Mouse (Mus musculus) gastrocnemius, postnatal 10 days (tissue): Measurements from ENCODE around the gene Csad. TPM values are rescaled to one million over a fixed set of nuclear protein-coding genes. Genes with fewer than 3 reads are reported as not detected.
"Not testable (repeated sequence)": the region's sequence is repeated elsewhere in the genome, so short reads cannot be mapped to it uniquely, and the experiment has no call there.

ENCODE experiments used
- DNase-seq: peaks from one replicate; pipeline ENCODE4 v3.0.0; 2021; ENCODE audit warnings: mixed read lengths
- total RNA-seq, 2 experiments: library from RNA; stranded (reverse); gene quantifications; 2 replicates each; pipeline ENCODE4 v1.2.3; 2021

The Csad gene
- total RNA-seq, 2 experiments from 2014 or later = 23.9 to 25.5 TPM

DNA sequence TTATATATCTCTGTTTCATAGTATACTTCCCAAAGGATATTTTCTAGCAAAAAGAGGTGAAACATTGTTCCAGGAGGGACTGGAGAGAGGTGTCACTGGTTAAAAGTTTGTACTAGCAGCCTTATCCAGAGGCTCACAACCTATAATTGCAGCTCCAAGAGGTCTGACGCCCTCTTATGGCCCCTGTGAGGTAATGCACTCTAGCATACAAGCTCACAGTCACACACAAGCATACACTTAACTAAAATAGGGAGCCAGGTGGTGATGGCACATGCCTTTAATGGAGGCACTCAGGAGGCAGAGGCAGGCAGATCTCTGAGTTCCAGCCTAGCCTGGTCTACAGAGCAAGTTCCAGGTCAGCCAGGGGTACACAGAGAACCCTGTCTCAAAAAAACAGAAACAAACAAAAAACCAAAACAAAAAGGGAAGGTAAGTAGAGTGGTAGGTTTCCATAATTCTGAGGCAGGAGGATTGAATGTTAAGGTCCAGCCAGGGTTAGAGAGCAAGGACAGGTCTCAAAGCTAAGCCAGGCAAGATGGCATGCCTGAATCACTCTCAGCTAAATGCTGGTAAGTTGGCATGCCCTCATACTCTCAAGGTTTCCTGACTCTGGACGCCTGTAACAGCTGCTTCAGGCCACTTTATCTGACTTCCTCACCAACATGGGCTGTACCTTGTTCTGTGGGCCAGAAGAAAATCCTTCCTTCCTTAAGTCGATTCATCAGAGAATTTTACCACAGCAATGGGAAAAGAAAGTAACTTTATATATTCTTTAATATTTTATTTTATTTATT lies 40.4 kb downstream of the Csad start:
- no peak for DNase-seq

DNA sequence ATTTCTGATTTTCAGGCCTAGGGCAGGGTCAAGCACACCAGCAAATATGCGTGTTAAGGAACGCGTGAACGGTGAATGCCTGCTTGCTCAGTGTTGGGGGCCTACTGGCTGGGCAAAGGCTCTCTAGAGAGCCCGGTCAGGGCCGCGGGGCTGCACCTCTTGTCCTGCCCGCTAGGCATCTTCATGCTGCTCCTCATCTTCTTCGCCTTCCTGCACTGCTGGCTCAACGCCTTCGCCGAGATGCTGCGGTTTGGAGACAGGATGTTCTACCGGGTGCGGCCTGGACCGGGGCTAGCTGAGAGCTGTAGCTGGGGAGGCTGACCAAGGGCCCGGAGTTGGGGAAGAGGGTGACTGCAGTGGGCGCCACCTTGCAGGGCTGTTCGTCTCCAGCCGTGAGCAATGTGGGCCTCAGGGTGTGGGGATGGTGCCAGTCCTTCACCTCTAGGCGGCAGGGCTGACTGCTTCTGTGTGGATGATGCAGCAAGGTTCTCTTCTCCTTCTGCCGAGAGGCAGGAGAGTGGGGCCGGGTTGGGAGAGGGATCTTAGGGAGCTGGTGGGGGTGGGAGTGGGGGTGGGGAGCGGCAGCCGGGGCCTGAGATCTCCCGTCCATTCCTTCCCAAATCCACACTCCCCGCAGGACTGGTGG lies 44.0 kb downstream of the Csad start:
- no peak for DNase-seq

DNA sequence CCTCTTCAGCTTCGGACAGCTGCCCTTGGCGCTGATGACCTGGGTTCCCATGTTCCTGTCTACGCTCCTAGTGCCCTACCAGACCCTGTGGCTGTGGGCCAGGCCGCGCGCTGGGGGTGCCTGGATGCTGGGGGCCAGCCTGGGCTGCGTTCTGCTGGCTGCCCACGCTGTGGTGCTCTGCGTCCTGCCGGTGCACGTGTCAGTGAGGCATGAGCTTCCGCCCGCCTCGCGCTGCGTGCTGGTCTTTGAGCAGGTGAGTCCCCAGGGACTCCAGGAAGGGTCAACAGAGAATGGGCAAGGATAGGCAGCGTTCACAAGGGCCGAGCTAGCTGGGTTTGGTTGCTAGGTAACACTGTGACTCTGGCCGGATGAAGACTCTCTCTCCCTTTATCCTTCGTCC lies 47.7 kb downstream of the Csad start:
- no peak for DNase-seq

DNA sequence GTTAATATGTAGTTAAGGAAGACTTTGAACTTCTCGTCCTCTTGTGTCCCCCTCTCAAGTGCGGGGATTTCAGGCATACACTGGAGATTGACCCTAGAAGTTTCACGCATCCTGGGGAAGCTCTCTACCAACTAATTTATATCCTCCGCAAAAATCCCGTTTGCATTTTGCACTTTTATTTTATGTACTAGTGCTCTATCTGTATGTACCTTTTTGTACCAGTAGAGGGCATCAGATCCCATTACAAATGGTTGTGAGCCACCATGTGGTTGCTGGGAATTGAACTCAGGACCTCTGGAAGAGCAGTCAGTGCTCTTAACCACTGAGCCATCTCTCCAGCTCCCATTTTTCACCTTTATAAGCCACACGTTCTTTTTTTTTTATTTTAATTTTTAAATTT lies 49.5 kb downstream of the Csad start:
- not testable (repeated sequence) for DNase-seq

DNA sequence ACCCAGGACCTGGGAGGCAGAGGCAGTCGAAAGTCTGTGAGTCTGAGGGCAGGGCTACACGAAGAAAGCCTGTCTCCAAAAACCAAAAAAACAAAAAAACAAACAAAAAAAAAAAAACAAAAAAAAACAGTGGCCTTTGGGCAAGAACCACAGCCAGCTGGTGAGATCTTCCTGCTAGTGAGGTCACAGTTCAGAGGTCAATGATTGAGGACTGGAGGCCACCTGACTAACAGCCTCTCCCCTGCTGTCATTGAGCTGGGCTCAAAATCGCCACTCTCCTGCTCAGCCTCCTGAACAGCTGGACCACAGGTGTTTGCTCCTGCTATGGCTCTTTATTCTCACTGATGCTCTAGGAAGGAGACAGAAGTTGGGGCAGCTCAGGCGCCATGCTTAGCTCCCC lies 51.9 kb downstream of the Csad start:
- DNase-seq = no peak

DNA sequence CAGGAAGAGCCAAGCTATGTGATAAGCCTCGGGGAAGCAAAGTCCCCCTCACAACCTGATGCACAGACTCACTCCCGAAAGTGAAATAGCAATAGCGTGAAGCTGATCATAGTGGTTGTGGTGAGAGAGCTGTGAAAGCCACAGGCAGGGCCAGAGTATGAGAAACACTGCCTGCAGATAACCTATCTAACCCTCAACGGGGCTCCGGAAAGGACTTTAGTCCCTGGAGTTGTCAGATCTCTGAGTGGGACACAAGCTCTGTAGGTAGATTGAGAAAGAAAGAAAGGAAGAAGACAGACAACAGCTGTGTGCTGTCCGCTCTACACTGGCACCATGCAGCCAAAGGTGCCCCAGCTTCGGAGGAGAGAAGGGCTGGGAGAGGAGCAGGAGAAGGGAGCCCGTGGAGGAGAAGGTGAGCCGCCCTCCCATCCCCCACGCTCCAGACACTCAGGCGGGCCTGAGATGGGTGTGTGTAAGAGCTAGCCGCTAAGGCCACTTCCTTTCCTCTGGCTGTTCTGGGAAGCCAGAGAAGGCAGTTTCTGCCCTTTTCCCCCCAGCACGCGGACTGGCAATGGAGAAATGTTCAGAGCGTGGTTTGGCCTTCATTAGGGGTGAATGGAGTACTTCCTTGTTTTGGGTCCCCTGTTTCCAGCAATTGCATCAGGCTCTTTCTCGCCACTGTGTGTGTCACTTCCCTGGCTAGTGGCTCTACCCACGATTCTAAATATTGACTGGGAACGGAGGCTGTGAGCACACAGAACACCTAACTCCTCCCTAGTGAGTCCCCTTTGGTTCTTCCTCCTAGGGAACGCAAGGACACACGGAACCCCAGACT lies 54.0 kb downstream of the Csad start, which contains the start of gene Soat2:
Soat2 (plus strand) TSS at position 226 of the 835 bp plus-strand sequence.
- DNase-seq = no peak

DNA sequence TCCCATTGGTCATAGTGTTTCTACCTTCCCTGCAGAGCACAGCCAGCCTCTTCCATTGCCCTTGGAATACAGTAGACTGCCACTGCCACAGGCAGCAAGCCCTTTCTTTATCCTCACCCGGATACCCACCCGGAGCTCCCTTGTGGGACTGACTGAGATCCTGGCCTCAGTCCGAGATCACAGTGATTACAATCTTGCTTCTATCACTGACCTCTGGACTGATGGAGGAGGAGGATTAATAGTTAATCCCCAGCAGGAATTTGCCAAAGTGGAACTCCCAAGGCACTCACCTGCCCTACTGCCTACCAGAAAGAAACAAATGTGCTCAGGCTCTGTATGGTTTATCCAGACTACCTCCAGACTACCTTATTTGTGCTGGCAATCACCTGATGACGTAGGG lies 55.0 kb downstream of the Csad start:
- DNase-seq = no peak

DNA sequence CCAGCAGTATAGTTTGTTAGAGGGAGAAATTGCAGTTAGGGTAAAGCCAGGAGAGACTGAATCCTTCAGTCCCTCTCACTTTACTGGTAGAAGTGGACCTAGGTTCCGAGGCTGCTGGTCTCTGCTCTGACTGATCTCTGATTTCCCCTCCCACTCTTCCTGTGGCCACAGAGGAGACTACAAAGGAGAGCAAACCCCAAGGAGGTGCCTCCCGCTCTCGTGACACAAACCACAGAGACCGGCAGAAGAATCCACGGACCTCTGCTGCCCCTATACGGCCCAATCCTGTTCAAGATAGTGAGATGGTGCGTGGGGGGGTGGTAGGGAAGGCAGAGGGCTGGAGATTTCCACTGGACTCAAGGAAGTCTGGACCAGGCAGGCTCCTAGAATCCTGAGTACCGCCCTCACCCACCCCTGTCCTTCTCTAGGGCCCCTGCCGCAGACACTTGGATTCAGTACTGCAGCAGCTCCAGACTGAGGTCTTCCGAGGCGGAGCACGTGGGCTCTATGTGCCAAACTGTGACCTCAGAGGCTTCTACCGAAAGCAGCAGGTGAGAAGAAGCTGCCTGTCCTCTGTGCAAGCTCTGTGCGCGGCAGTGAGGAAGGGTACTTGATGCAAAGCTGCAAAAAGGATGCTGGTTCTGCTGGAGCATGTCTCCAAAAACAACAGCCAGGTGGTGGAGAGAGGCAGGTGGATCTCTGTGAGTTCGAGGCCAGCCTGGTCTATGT lies 56.7 kb downstream of the Csad start:
- no peak for DNase-seq

DNA sequence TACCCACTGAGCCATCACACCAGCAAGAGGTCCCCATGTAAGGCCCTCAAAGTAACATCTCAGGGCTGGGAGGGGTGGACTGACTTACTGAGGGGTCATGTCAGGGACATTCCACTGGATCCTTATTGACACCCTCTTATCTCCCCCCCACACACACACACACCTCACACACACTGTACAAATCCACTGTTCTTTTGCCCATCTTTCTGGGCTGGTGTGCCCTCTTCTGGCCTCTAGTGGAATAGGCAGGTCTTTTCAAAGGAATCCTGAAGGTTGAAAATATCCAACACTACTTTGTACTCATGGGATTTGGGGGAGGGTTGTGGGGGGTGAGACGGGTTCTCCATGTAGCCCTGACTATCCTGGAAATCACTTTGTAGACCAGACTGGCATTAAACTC lies 57.6 kb downstream of the Csad start:
- DNase-seq = peak; percentile 52

DNA sequence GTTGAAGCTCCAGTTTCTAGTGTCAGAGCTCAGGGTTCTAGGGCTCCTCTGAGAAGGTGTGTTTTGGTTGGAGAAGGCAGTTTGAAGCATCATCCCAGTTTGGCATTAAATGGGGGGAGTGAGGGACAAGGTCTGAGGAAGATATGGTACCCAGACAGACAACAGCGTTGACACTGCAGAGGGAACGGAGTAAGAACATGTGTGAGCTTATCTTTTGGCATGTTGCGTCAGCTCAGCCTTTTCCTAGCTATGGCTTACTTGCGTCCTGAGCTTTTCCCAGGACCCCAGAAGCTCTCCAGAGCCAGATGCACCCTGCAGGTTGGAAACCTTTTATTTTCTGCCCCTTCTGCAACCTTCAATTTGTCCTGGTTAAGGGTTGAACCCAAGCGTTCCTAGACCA lies 58.4 kb downstream of the Csad start:
- DNase-seq = no peak

DNA sequence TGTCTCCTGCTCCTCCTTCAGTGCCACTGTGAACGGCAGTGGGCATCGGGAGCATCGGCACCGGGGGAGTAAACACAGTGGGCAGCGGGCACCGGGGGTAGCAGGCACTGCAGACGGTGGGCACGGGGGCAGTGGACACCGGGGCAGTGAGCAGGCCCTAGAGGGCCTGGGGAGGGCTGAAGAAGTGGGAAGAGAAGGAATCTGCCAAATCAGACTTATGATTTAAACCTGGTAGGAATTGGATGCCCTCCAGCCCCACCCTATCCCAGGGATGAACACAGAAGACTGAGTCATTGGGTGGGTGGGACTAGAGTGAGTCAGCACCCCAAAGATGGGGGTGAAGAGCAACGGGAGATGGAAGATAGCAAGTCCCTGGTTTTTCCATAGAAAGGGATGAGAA lies 59.2 kb downstream of the Csad start:
- peak; percentile 41 for DNase-seq

DNA sequence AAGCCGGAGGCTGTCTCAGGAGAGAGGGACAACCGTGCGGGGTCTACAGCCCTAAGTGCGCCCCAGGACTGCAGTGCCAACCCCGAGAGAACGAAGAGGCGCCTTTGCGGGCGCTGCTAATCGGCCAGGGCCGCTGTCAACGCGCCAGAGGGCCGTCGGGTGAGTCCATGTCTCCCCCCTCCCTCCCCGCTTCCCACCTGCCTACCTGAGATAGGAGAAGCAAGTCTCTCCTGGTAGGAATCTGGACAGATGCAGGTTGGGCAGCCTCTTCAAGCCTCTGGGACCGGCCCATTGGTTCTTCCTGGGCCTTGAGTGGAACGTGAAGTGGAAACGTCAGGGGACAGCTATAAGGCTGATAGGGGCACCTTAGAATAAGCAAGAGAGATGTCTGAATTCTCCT lies 59.8 kb downstream of the Csad start:
- no peak for DNase-seq

DNA sequence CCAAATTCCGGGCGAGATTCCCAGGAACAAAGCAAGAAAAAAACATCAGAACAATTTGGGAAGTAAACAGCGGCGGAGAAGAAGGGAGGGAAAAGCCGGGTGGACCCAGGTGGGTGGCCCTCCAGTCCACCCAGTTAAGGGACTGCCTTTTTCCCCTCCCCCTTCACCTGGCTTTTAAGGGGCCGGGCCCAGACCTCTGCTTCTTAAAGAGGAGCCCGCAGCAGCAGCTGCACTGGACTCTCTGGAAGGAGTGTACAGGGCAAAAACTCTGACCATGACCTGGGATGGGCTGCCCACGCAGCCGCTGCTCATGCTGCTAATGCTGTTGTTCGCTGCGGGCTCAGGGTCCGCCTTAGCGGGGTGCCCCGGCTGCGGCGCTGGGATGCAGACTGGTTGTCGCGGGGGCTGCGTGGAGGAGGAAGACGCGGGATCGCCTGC lies 60.2 kb downstream of the Csad start, which contains the start of gene Igfbp6:
Igfbp6 (plus strand) TSS at position 89 of the 438 bp plus-strand sequence.
- peak; percentile 30 for DNase-seq

DNA sequence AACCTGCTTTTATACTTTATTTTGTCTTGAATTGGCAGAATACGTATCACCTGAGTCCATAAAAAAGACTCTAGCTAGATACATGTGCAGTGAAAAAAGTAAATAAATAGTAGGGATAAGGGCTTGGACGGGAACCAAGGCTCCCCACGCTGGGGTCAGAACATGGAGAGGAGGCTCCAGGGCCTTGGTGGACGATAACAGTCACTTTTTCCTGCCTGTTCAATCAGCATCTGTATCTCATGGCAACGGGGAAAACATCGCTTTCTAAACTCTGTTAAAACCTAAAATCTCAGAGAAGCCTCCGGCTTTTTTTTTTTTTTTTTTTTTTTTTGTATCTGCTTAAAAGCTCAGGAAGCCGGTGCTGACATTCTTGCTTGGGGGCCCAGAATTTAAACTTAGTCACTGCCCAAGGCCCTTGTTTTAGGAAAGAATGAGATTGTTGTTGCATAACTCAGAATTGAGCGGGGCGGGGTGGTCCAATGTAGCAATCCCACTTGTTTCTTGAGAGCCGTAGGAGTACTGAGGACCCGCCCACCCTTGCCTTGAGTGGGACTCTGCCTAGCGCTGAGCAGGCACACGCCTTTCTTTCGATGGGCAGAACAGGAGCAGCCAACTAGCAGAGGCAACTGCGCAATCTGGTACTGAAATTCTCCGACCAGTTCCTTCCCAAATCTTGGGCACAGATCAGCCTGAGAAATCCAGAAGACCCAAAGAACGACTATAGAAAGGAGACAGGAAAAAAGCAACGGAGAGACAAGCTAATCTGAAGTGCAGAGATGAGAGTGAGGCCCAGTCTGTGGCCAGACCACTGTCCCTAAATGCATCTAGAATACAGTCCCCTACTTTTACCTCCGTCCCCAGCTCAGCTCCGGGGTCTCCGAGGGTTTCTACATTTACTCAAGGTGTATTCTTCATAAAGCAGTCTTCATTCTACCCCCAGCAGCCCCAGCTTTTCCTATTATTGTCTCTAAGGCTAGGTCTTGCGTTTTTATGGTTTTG lies 61.3 kb downstream of the Csad start:
- DNase-seq = peak; percentile 49

DNA sequence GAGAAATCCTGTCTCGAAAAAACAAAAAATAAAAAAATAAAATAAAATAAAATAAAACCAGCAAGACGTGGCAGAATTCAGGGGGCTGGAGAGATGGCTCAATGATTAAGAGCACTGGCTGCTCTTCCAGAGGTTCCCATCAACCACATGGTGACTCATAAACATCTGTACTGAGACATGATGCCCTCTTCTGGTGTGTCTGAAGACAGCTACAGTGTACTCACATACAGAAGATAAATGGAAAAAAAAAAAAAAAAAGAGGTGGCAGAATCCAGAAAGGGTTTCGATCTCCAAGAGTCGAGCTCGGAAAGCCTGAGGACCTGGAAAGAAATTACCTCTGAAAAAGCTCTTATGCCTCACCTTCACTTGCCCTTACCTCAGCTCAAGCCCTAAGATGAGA lies 63.4 kb downstream of the Csad start:
- DNase-seq = no peak

DNA sequence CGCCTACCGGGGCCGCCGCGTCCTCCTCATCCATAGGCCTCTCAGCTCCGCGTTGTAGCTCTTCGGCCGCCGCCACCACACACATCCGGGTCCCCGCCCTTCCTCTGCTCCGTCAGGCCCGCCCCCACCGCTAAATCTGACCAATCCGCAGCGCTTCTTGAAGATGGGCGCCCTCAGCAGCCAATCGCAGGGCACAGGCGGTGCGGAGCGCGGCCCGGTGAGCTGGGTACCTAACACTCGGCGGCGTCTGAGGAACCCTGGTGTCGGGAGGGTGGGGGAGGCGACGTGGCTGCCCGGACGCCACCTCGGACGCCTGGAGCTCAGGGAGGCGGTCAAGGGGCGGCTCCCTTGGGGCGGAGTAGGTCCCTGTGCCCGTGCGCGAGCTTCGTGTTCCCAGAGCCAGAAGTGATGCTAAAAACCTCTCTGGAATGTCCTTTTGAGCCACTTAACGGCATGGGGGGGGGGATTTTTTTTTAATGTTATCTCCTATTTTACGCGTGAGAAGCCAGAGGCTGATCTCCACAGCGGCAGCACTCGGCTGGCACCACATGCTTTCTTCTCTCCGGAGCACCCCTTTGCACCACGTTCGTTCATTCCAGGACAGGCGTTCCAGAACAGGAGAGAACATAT lies 68.3 kb downstream of the Csad start, which contains the start of gene Spryd3:
Spryd3 (minus strand) TSS at position 106 of the 630 bp plus-strand sequence.
- DNase-seq = peak; percentile 94

DNA sequence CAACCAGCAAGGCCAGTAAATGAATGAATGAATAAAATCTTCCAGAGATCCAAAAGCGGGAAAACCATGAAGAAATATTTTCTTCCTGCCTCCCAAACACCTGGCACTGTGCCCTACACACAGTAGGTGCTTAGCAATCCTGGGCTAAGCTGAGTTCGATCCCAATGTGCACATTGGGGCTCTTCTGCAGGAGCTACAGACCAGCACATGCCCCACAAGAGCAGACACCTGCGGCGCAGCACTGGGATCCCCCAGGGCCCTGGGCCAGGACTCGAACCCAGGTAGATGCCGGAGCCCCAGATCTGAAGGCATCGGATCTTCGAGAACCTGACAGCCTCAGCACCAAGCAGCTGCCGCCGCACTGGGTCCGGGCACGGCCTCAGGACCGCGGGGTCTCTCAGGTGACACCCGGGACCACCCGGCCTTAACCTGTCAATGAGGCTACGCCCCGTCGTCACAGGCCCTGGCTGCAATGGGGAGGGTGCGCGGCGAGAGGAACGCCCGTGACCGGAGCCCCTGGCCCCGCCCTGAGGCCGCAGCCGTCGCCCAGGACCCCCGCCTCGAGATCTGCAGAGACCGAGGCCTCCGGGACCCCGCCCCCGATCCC lies 68.9 kb downstream of the Csad start:
- DNase-seq = no peak

DNA sequence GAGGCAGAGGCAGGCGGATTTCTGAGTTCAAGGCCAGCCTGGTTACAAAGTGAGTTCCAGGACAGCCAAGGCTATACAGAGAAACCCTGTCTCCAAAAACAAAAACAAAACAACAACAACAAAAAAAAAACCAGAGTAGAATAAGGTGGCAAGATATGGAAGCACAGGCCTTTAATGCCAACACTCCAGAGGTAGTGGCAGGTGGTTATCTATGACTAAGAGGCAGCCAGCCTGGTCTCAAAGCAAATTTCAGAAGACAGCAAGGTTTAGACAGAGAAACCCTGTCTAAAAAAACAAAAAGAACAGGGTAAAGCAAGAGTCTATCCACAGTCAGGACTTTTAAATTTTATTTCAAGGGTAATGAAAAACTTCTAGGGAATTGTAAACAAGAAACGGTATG lies 69.8 kb downstream of the Csad start:
- DNase-seq = no peak

DNA sequence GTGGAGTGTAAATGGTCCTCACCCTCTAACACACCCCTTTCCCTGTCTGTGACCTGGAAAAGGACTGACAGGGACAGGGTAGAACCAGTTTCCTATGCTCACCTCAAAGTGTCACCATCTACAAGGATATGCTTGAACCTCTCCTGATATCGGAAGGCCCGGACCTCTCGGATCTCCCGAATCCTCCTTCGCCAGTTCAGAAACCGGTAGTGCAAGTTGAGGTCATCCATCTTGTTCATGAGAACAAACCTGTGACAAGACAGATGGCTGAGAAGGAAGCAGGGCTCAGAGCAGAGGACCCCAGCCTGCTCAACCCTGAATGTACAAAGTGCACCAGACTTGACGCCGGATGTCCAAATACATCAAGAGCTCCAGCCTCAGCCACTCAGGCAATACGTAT lies 71.2 kb downstream of the Csad start:
- no peak for DNase-seq
